Mouse (Mus musculus) lung, postnatal 0 days (tissue): ENCODE results near the gene Ovgp1.

Source experiments
- CTCF ChIP-seq: IDR thresholded peaks from 2 replicates; pipeline ENCODE4 v1.5.1; 2016; ENCODE audit warnings: antibody characterized with exemption, mild to moderate bottlenecking
- EP300 ChIP-seq: IDR thresholded peaks from 2 replicates; pipeline ENCODE4 v1.6.1; 2016; ENCODE audit warnings: antibody characterized with exemption, mild to moderate bottlenecking, control low read depth

GRCm38 (mm10) chr3:105959999-105960398 is 13.5 kb upstream of the Ovgp1 start, which contains the start of gene Atp5f1:
- no peak for TF ChIP-seq CTCF
- no peak for TF ChIP-seq EP300
